Mouse (Mus musculus) natural killer cell, adult 2 months (primary cell): ENCODE measurements around the gene Frmd8.
A peak's percentile ranks its signal among the peaks of the same experiment; 100 is the strongest.

Experiments
- DNase-seq, 2 experiments: peaks; one replicate each; pipeline ENCODE4 v3.0.0; 2022; ENCODE audit warnings: low spot score in 2 of 2

Gene Frmd8

DNA sequence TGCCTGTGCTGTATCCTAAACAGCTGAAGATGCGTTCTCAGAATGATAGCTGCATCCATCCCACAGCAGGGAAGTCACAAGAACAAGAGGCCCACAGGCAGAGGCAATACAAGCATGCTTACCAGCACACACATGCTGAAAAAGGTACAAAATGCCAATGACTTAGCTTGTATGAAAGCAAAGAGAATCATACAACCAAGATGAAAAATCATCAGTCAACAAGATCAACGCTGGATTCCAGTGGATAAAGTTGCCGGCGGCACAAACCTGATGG is 36.2 kb downstream of the Frmd8 start:
- no peak for DNase-seq

DNA sequence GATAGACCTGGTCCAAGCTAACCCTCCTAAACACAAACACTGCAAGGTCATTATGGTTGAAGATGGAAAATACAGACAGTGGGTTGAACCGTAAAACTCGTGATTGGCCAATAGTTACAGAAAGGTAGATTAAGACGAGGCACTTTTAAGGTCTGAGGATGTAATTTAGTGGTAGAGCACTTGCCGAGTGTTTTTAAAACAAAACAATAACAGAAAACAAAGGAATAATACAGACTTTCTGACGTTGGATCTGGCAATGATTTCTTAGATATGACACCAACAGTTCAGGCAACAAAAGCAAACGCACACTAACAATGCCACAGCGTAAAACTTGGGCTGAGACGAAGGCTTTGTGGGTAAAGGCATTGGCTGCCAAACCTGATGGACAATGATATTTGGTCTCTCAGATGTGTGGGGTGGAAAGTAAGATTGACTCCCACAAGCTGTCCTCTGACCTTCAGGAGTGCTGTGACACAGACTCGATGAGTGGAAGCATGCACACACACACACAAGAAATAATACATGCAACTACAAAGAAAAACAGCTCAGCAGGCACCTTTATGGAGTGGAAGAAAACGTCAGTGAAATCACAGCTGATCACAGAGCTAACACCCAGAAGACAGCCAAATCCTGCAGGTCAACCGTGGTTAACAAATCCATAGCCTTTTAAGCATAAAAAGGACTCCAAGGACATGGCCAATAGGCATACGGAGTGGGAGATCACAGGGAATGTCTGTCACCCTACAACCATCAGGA is 36.8 kb downstream of the Frmd8 start:
- no peak for DNase-seq

DNA sequence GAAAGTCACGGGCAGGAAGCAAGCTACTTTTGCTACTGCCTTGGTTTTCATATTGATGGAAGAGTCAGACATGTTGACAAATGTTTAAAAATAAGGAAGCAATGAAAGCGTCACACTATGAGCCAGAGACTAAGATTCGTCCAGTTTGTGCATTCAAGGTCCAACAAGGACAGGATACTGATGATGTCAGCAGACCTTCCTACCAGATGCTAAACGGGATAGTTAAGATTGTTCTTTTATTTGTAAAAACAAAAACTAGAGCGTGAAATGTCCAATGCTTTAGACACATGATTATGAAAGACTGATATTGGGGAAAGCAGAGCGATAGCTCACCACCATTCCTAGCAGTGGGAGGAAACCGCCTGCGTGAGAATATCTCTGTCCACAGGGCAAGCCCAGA is 37.5 kb downstream of the Frmd8 start:
- no peak for DNase-seq

DNA sequence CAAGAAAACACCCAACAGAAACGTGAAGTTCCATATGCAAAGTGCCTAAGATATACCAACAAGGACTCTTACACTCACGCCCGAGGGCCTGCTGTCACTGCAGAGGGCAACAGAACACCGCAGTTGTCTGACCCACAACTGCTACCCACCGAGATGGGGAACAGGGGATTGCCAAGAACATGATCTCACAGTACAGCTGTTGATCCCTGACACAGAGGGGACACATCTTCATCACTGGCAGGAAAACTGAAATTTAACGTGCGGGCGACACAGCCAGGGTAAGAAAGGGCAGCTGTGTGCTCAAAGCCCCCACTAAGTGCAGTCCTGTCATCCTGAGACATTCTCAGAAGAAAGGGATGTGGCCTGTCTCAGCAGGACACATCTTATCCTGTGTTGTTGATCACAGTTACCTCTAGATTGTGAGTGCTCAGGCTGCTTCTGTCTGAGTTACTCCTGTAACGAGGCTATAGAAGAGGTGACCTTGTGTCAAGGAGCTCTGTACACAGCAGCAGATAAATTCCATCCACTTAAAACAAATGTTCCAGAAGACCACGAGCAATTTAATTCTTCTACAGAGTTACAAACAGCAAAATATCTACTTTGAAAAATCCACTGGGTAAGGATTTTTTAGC is 38.0 kb downstream of the Frmd8 start:
- no peak for DNase-seq

DNA sequence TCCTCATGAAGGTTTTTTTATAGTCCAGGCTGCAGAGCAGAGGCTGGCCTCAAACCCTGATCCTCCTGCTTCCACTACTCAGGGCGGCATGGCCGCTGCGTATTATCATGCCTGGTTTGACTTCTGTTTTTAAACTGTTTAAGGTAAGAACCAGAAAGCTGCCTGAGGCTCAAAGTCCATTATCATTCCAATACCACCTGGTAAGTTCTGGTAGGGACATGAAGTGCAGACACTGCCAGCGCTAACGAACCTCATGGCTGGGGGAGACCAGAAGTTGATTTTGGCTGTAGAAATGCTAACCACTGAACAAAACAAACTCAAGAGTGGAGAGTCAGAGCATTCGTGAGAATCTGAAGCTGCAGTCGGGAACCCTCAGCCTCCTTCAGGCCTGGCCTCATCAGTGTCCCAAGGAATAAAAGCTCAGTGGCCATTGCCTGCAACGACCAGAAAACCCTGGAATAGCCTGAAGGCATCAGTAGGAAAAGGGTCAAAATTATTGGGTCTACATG is 39.1 kb downstream of the Frmd8 start:
- DNase-seq, result no peak

DNA sequence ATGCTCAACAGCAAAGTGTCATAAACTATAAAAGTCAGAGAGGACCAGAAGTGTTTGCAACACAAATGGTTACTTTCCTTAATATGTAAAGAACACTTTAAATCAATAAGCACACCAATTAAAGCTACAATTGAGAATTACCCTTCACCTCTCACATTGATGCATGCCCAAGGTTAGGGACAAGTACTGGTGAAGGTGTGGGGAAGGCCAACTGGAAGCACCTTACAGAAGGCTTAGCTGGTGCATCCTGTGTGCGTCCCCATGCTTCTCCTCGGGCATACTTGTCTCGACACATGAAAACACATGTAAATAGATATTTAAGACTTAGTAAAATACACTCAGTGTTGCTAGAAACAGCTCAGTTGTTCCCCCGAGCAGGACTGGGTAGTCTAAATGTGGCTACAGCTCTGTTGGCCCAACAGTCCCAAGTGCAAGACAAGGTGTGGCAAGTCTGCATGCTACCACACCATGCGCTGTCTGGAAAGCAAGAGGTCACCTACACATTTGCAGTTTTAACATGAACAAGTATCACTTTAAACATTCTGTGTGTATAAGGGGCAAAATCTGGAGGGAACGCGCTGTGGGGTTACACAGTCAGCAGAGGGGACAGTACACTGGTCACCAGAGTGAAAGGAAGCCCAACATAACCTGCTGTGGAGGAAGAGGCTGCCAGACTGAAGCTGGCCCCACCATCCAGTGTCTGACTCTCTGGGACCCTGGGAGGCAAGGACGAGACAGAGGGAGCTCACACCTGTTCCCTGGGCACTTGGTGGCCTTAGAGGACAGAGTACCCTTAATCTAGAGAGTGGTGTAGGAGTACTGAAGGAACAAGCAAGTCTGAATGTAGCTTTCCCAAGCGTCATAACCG is 39.8 kb downstream of the Frmd8 start:
- no peak for DNase-seq

DNA sequence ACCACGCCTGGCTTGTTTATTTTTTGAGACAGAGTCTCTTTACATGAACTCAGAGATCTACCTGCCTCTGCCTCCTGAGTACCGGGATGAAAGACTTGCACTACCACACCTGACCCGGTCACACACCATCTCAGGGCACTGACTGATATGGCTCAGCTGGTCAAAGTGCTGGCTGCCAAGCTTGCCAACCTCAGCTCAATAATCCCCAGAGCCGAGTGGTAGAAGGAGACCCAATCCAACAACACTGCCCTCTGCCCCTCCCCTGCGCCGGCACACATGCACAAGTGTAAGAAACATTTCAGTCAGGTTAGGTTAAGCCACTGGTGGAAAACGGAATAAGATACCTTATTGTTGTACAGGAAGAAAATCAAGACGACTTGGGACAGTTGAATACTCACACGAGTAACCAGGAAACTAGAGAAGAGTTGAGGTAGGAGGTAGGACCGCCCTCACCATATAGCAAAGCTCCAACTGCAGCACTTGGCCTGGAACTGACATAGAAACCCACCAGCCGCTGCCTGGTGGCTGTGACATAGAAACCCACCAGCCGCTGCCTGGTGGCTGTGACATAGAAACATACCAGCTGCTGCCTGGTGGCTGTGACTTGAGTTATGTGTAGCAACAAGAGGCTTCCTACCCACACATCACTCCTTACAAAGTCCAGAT is 40.7 kb downstream of the Frmd8 start:
- DNase-seq, result no peak

DNA sequence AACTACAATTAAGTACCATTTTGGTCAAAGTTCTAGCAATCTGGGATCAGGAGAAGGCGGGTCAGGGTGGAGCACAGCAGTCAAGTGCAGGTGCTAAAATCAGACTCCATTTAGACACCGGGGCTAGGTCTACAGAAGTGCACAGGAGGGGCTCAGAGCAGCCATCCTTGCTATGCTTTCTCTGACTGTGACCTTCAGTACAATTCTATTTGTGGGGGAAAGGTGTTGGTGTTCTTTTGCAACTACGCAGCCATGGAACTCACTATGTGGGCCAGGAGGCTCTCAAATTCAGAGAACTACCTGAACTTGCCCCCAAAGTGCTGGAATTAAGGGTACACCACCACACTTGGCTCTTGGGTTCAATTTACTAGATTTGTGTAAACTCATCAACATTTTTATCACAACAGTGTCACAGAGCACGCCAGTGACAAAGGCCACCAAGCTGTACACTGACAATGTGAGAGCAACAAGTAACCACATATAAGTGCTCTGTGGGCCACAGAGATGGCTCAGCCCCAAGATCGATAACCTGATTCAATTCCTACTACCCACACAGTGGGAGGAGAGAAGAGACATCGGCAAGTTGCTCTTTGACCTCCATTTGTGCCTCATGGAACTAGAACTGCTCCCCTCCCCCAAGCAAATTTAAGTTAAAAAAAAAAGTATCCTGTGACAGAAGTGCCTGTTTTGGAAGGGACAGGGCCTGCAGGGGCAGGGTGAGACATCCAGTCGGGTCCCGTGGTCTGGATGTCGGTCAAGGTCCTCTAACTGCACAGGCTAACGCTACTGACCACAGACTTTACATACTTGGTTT is 41.6 kb downstream of the Frmd8 start:
- DNase-seq, result peak in 1 of 2 experiments; percentile 30

DNA sequence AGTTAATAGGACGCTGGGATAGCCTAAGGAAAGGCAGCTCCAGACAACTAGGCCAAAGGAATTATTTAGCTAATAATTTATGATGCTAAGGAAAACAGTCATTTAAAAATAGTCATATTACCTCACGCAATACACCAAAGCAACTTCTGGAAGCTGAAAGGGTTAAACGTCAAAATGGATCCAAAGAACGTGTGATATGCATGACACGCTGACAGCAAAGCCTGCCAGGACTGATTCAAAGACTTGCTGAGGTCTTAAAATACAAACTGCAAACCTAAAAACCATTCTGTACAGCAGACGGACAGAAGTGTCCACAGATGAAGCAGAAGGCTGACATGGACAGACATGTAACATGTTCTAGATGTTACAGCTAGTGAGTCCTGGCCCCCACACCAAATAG is 42.7 kb downstream of the Frmd8 start:
- DNase-seq, result no peak

DNA sequence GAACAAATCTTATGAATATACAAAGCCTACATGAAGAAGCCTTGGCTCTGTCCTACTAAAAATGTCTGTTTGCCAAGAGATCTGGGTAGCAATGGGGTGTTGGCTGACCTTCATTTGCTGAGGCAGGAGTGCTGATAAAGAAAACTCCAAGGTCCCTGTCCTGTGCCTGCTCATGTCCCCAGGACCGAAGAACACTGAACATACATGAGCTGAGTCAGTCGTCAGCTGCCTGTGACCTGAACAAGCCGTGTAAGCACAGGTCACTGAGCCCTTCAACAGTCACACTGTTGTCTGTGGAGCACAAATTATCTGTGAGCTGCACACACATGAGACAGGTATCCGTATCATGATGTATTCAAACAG is 43.1 kb downstream of the Frmd8 start:
- no peak for DNase-seq

DNA sequence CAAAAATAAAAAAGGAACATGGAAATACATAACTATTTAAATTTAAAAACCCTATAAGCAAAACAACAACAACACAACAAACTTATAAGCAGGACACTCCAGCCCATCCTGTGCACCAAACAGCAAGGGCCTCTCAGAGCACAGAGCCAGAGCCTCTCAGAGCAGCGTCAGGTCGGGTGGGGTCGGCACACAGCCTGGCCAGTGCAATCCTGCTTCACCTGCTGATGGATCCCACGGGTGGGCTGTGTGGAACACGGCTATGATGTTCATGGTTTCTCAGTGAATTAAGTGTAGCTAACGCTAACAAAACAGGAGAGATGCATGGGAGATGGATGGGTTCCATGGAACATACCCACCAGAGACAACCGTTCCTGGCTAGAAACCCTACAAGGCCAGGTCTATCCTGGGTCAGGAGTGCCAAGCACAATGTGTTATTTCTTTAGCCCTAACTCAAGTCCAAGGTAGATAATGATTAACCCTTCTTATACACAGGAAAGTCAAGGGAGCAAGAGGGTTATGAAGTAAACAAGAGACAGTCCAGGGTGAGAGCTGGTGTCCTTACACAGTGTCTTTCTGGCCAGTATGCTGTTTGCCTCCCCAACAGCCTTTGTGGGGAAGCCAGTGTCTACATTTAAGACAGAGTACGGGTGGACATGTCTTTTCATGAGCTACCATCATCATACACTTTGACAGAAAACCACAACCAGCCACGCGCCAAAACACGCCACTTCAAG is 43.7 kb downstream of the Frmd8 start:
- DNase-seq, result no peak

DNA sequence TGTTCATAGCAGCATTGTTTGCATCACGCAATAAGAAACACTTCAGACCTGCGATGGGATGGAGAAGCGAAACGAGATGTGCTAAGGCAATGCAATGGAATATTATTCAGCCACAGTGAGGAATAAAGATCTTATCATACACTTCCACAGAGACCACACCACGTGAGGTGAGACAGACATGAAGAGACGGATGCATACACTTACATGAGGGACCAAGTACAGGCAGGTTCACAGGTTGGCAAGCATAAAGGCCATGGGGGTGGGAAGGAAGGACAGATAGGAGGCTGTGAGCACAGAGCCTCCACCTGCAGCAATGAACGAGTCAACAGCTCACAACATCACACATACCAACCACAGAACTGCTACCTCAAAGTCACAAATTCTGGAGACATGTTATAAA is 44.3 kb downstream of the Frmd8 start:
- no peak for DNase-seq

DNA sequence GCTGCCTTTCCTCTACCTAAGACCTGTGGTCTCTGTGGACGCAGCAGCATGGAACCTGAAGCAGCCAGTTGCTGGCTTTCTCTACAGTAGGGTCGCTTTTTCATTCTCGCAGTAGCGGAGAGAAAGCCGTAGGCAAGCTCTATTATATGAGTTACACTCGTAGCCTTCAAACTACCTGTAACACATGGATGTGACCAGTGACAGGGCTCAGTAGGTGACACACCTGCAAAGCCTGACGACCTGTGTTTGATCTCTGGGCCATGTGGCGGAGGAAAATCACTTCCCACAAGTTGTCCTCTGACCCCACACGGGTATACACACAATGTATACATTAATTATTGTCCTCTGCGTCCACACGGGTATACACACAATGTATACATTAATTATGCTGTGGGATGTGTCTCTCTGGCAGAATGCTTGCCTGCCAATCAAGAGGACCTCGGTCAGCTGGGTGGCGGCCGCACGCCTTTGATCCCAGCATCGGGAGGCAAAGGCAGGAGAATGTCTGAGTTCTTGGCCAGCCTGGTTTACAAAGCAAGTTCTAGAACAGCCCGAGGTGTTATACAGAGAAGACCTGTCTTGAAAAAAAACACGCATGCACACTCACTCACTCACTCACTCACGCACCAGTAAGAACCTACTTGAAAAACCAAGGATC is 45.0 kb downstream of the Frmd8 start:
- no peak for DNase-seq

DNA sequence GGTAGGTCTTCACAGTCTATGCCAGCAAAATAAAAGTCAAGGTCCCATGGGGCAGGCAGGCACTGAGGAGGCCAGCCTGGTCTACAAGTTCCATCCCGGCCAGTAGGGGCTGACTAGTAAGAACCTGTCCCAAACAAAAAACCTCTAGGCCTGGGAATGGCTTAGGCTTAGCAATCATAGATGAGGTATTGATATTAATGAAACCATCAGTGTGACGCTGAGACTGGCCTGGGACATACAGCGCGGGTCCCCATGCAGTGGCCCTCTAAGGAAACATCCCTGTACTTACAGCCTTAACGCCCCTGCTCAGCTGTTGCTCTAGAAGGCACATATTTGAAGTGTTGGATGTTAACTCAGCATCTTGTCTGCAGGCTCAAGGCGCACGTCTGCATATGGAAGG is 46.2 kb downstream of the Frmd8 start:
- no peak for DNase-seq

DNA sequence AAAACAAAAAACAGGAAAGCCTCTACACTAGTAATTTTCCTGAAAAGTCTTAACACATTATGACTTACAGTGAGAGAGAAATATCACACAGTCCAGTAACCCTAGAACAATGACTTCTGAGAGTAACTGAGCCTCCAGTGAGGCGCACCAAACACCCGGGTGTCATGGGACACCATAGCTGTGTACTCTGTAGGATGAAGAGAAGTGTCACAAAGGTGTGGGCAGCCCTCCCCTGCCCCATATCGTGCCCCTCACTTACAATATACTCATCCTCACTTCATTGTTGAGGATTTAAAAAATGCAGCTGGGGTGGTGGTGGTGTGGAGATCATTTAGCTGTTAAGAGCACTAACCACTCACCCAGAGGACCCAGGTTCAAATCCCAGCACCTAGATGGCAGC is 46.9 kb downstream of the Frmd8 start:
- no peak for DNase-seq

DNA sequence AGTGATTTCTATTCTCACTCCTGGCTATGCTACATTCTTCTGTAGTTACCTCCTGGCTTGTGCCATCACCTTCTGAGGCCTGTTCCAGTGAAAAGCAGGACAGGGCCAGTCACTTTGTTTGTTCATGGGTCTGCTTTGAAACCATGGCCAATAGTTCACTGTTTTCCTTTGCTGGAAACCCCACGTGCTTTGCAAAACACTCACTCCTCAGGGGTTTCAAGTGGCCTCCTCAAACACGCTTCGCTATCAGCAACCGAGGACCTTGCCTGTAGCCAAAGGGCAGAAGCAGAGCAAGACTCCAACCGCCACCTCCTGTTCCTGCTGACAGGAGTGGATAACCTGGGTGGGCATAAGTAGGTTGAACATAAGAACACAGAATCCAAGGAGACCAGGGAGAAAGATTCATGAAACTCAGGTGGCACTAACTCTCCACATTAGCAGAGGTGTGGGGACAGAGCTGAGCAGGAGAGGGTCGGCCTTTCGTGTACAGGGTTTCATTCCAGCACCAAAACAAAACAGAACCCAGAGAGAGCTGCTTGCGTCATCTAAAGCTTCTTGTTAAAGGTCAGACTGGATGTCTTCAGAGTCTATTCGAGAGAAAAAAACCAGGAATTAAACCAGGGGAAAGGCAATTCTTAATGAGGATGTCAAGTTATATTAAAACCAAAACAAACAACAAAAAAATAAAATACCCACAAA is 47.5 kb downstream of the Frmd8 start:
- DNase-seq, result no peak

DNA sequence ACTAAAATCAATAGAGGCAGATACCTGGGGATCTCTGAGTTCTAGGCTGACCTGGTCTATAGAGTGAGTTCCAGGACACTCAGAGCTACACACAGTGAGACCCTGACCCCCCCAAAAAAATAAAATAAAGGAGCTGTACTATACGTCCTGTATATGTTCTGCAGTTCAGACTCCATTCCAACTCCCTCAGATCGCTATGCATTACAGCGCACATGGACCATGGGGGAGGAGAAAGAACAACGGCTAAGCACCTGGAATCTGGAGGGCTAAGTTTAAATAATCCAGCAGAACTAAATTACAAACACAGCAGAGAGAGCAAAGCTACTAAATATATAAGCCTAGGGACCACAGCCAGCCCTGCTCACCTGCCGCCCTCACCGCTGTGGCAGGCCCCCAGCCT is 48.0 kb downstream of the Frmd8 start:
- no peak for DNase-seq

DNA sequence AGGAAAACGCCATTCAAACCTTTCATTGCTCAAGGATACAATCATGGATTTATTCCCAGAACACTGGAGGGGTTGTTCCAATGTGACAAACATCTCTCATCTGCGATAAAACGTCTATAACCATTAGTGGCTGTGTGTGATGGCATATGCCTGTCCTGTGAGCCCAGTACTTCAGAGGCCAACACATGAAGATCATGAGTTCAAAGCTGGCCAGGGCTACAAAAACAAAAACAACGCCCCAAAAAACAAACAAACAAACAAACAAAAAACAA is 48.4 kb downstream of the Frmd8 start:
- DNase-seq, result no peak

DNA sequence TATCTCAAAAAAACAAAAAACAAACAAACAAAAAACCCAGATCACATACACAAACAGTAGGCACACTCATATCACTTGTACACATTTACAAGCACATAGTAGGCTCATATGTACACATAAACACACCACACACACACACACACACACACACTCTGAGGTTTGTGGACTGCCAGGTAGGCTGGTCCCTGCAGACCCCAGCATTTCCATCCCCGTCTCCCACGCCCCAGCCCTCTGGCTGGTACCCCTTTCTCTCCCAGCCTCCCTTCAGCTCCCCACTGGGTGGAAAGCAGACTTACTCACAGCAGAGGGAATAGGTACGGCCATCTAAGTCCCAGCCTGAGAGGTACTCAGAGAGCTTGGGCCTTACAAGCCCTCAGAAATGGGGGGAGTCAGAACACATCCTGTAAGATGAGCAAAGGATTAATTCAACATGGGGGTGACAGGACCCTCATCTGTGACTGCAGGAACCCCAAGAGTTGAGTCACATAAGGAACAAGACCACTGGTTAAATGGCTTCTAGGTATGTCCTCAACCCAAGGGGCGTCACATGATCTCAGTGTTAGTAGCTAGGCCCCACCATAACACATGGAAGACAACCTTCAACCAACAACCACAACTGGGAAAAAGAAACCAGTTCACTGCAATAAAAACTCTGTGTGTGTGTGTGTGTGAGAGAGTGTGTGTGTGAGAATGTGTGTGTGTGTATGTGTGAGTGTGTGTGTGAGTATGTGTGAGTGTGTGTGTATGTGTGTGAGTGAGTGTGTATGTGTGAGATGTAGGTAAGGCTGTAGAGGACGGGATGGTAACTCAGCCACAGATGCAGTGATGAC is 49.0 kb downstream of the Frmd8 start:
- DNase-seq, result no peak
